Mouse (Mus musculus): ENCODE results near the gene Mrps12. TPM values are rescaled to one million over a fixed set of nuclear protein-coding genes. Genes with fewer than 3 reads are reported as not detected.
A peak's percentile ranks its signal among the peaks of the same experiment; 100 is the strongest.

Mrps12 gene
- polyA plus RNA-seq, 1 experiment = 53.5 TPM

DNA sequence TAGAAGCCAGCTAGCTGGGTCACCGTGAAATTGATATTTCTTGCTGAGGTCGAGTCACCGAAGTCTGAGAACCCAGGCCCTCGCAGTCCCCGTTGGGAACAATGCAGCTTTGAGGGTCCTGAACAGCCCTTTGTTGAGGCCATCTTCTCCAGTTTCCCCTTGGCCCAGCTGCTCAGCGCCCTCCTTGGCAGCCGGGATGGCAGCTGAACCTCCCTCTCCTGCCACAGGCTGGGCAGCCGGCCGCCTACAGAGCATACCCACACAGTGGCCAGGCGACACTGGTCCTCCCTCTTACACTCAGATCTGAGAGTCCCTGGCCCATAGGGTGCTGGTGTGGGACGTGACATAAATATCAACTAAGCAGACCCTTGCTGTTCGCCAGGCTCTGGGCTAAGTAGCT is 32.5 kb upstream of the Mrps12 start:
- Histone ChIP-seq H3K9me3 (replicated peaks; ENCODE audit: control insufficient read depth, insufficient read depth, low read length, poor library complexity, severe bottlenecking) (no peaks in the 10 kb centered on the region), H3K9ac (ENCODE audit: low read depth, poor library complexity, severe bottlenecking) (no peak overlapping the region), H3K4me3 (ENCODE audit: low read depth, low read length) (no peak overlapping the region), H3K4me1 (ENCODE audit: control insufficient read depth, insufficient read depth, low read length) (no peaks in the 10 kb centered on the region), H3K27ac (ENCODE audit: insufficient read depth, low read length) (no peak overlapping the region), H3K36me3 (ENCODE audit: control insufficient read depth, insufficient read depth, low read length, poor library complexity, severe bottlenecking) (no peaks in the 10 kb centered on the region), H3K27me3 (ENCODE audit: control insufficient read depth, insufficient read depth, low read length, poor library complexity, severe bottlenecking) (no peaks in the 10 kb centered on the region)
- no peak for TF ChIP-seq CTCF (IDR thresholded peaks at IDR 0.05; ENCODE audit: low read depth, low read length)
- no peak for TF ChIP-seq POLR2A (IDR thresholded peaks at IDR 0.05; ENCODE audit: insufficient read depth, low read length)
- TF ChIP-seq EP300 (IDR thresholded peaks at IDR 0.05; ENCODE audit: insufficient read depth, low read depth, low read length) = no peak

DNA sequence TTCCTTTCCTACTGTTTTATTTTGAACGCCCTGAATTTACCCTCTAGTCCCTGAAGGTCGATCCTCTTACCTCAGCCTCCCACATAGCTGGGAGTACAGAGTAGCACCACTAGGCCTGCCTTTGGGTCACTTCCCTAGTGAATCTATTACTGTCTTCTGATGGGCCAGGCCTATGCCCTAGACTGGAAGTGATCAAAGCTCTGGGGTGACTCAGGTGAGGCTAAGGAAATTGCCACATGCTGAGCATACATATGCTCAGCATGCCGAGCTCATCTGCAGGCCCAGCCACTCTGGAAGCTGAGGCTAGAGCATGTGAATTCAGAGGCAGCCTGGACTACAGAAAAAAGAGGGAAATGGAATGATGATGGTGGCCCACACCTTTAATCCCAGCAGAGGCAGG is 31.5 kb upstream of the Mrps12 start:
- no peaks in the 10 kb centered on the region for H3K9me3 ChIP-seq (replicated peaks; ENCODE audit: control insufficient read depth, insufficient read depth, low read length, poor library complexity, severe bottlenecking)
- TF ChIP-seq CTCF (IDR thresholded peaks at IDR 0.05; ENCODE audit: low read depth, low read length) = no peak
- no peak for TF ChIP-seq POLR2A (IDR thresholded peaks at IDR 0.05; ENCODE audit: insufficient read depth, low read length)
- TF ChIP-seq EP300 (IDR thresholded peaks at IDR 0.05; ENCODE audit: insufficient read depth, low read depth, low read length) = no peak
- H3K4me1 ChIP-seq (ENCODE audit: control insufficient read depth, insufficient read depth, low read length) = no peaks in the 10 kb centered on the region
- no peaks in the 10 kb centered on the region for H3K27me3 ChIP-seq (ENCODE audit: control insufficient read depth, insufficient read depth, low read length, poor library complexity, severe bottlenecking)
- H3K27ac ChIP-seq (ENCODE audit: insufficient read depth, low read length) = no peak overlapping the region
- H3K36me3 ChIP-seq (ENCODE audit: control insufficient read depth, insufficient read depth, low read length, poor library complexity, severe bottlenecking) = no peaks in the 10 kb centered on the region
- no peak overlapping the region for H3K9ac ChIP-seq (ENCODE audit: low read depth, poor library complexity, severe bottlenecking)
- H3K4me3 ChIP-seq (ENCODE audit: low read depth, low read length) = no peak overlapping the region

DNA sequence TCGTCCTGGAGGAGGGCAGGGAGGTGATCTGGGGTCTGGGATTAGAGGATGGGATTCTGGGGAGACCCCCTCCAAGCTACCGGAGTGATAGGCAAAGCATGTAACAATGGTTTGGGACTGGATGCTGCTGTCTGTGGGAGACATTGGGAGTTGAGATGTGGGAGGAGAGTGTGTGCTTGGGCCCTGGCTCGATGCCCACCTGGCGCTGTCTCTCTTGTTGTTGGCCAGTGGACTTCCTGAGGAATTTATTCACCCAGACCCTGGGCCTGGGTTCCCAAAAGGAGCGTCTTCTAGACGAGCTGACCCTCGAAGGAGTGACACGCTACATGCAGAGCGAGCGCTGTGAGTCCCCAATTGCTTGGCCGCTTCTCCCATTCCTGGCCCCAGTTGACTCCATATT is 30.2 kb upstream of the Mrps12 start:
- no peaks in the 10 kb centered on the region for H3K36me3 ChIP-seq (ENCODE audit: control insufficient read depth, insufficient read depth, low read length, poor library complexity, severe bottlenecking)
- H3K27ac ChIP-seq (ENCODE audit: insufficient read depth, low read length) = no peak overlapping the region
- TF ChIP-seq CTCF (IDR thresholded peaks at IDR 0.05; ENCODE audit: low read depth, low read length) = no peak
- TF ChIP-seq POLR2A (IDR thresholded peaks at IDR 0.05; ENCODE audit: insufficient read depth, low read length) = no peak
- no peak for TF ChIP-seq EP300 (IDR thresholded peaks at IDR 0.05; ENCODE audit: insufficient read depth, low read depth, low read length)
- H3K4me3 ChIP-seq (ENCODE audit: low read depth, low read length) = no peak overlapping the region
- H3K27me3 ChIP-seq (ENCODE audit: control insufficient read depth, insufficient read depth, low read length, poor library complexity, severe bottlenecking) = no peaks in the 10 kb centered on the region
- H3K9me3 ChIP-seq (replicated peaks; ENCODE audit: control insufficient read depth, insufficient read depth, low read length, poor library complexity, severe bottlenecking) = no peaks in the 10 kb centered on the region
- no peaks in the 10 kb centered on the region for H3K4me1 ChIP-seq (ENCODE audit: control insufficient read depth, insufficient read depth, low read length)
- H3K9ac ChIP-seq (ENCODE audit: low read depth, poor library complexity, severe bottlenecking) = no peak overlapping the region

DNA sequence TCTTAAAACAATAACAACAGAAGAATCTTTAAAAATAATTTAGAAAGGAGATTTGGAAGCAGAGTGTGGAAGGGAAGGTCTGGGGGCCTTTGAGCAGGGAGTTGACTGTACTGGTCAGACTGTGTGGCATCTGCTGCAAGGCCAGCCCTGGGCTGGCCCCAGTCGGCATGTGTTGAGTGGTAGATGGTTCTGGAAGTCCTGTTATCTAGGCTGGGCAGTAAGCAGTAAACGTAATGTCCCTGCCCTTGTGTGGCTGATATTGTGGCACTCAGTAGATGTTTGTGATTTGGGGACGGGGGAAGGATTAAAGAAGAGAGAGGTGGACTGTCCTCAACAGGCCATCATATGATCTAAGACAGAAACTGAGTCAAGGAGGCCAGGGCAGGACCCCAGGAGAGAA is 28.7 kb upstream of the Mrps12 start:
- TF ChIP-seq POLR2A (IDR thresholded peaks at IDR 0.05; ENCODE audit: insufficient read depth, low read length) = no peak
- no peak for TF ChIP-seq CTCF (IDR thresholded peaks at IDR 0.05; ENCODE audit: low read depth, low read length)
- no peak for TF ChIP-seq EP300 (IDR thresholded peaks at IDR 0.05; ENCODE audit: insufficient read depth, low read depth, low read length)
- Histone ChIP-seq H3K9ac (ENCODE audit: low read depth, poor library complexity, severe bottlenecking) (no peak overlapping the region), H3K36me3 (ENCODE audit: control insufficient read depth, insufficient read depth, low read length, poor library complexity, severe bottlenecking) (no peaks in the 10 kb centered on the region)

DNA sequence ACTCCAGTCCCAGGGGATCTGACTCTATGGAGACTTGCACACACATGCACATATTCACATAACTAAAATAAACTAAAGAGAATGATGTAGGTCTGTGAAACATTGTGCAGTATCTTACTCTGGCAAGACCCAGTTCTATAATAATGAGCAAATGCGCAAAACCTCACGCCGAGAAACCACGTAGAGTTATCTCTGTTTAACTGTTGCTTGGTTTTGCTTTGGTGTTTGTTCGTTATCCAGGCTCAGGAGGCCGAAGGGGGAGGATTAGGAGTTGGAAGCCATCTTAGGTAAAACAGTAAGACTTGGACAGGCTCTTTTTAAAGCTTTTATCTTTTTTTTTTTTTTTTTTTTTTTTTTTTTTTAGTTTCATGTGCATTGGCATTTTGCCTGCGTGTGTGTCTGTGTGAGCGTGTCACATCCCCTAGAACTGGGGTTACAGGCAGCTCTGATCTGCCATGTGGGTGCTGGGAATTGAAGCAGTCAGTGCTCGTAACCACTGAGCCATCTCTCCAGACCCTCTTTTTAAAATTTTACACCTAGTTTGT is 27.9 kb upstream of the Mrps12 start:
- Histone ChIP-seq H3K4me3 (ENCODE audit: low read depth, low read length) (no peak overlapping the region), H3K36me3 (ENCODE audit: control insufficient read depth, insufficient read depth, low read length, poor library complexity, severe bottlenecking) (no peaks in the 10 kb centered on the region), H3K27me3 (ENCODE audit: control insufficient read depth, insufficient read depth, low read length, poor library complexity, severe bottlenecking) (no peaks in the 10 kb centered on the region), H3K27ac (ENCODE audit: insufficient read depth, low read length) (no peak overlapping the region), H3K4me1 (ENCODE audit: control insufficient read depth, insufficient read depth, low read length) (peaks cover 2% of the 10 kb centered on the region), H3K9ac (ENCODE audit: low read depth, poor library complexity, severe bottlenecking) (no peak overlapping the region), H3K9me3 (replicated peaks; ENCODE audit: control insufficient read depth, insufficient read depth, low read length, poor library complexity, severe bottlenecking) (no peaks in the 10 kb centered on the region)
- TF ChIP-seq EP300 (IDR thresholded peaks at IDR 0.05; ENCODE audit: insufficient read depth, low read depth, low read length) = no peak
- TF ChIP-seq POLR2A (IDR thresholded peaks at IDR 0.05; ENCODE audit: insufficient read depth, low read length) = no peak
- no peak for TF ChIP-seq CTCF (IDR thresholded peaks at IDR 0.05; ENCODE audit: low read depth, low read length)

More for the DNA sequence above, 28.7 kb upstream of the Mrps12 start:
- Histone ChIP-seq H3K4me3 (ENCODE audit: low read depth, low read length) (no peak overlapping the region), H3K4me1 (ENCODE audit: control insufficient read depth, insufficient read depth, low read length) (peaks cover 2% of the 10 kb centered on the region), H3K27me3 (ENCODE audit: control insufficient read depth, insufficient read depth, low read length, poor library complexity, severe bottlenecking) (no peaks in the 10 kb centered on the region), H3K9me3 (replicated peaks; ENCODE audit: control insufficient read depth, insufficient read depth, low read length, poor library complexity, severe bottlenecking) (no peaks in the 10 kb centered on the region), H3K27ac (ENCODE audit: insufficient read depth, low read length) (no peak overlapping the region)

DNA sequence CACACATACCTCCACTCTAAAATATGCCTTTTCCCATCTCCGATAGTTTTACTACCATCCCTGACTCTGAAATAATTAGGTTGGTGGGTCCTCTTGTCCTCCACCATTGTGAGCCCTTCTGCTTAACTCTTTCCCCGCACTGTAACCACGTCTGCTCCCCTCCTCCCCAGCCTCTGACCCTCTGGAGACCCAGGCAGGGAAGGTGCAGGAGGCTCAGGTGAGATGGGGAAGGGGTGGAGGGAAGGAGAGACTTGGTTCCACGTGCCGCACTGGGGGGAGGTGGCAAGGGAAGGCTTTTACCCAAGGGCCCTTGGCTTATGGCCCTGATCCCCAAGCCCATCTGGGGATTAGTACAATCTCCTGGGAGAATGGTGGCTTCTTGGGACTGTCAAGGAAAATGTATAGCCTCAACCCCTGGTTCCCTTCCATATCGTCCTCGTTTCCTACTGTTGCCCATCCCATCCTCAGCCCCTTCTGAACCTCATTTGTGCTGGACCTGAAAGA is 25.9 kb upstream of the Mrps12 start, which contains the start of gene Nfkbib:
Gene Nfkbib (minus strand): TSS at position 51 of the 504 bp plus-strand sequence.
- TF ChIP-seq EP300 (IDR thresholded peaks at IDR 0.05; ENCODE audit: insufficient read depth, low read depth, low read length) (no peak), CTCF (IDR thresholded peaks at IDR 0.05; ENCODE audit: low read depth, low read length) (no peak), POLR2A (IDR thresholded peaks at IDR 0.05; ENCODE audit: insufficient read depth, low read length) (no peak)
- Histone ChIP-seq H3K4me1 (ENCODE audit: control insufficient read depth, insufficient read depth, low read length) (peaks cover 2% of the 10 kb centered on the region), H3K36me3 (ENCODE audit: control insufficient read depth, insufficient read depth, low read length, poor library complexity, severe bottlenecking) (no peaks in the 10 kb centered on the region), H3K9me3 (replicated peaks; ENCODE audit: control insufficient read depth, insufficient read depth, low read length, poor library complexity, severe bottlenecking) (no peaks in the 10 kb centered on the region), H3K4me3 (ENCODE audit: low read depth, low read length) (peak within 1 kb of the TSS; percentile 60), H3K27ac (ENCODE audit: insufficient read depth, low read length) (no peak within 1 kb of the TSS), H3K27me3 (ENCODE audit: control insufficient read depth, insufficient read depth, low read length, poor library complexity, severe bottlenecking) (no peaks in the 10 kb centered on the region), H3K9ac (ENCODE audit: low read depth, poor library complexity, severe bottlenecking) (peak within 1 kb of the TSS; percentile 72)
